Mouse (Mus musculus) forebrain, postnatal 0 days (tissue): ENCODE results near the gene Krt12. TPM values are rescaled to one million over a fixed set of nuclear protein-coding genes. Genes with fewer than 3 reads are reported as not detected.

Source experiments
- ATAC-seq: fragments of 200-750 bp; cut with Nextera tagmentation; 2 replicates; pipeline ENCODE4 v1.8.0; 2017; ENCODE audit warnings: mild to moderate bottlenecking, moderate library complexity
- DNase-seq: peaks from one replicate; pipeline ENCODE4 v3.0.0-alpha.2; 2015
- H3K27ac ChIP-seq: fragments of 300-500 bp; sonication (generic); 2 replicates; pipeline ENCODE4 v1.5.1; 2014; ENCODE audit warnings: low read depth, mild to moderate bottlenecking, antibody characterized with exemption, low read length, moderate library complexity, mixed read lengths
- H3K27me3 ChIP-seq: fragments of 300-500 bp; sonication (generic); 2 replicates; pipeline ENCODE4 v1.6.1; 2014; ENCODE audit warnings: mild to moderate bottlenecking, low read length, mixed read lengths; ENCODE audit not compliant: insufficient read depth
- H3K36me3 ChIP-seq: fragments of 300-500 bp; sonication (generic); 2 replicates; pipeline ENCODE4 v1.6.1; 2014; ENCODE audit warnings: mild to moderate bottlenecking, moderate library complexity; ENCODE audit not compliant: insufficient read depth
- H3K4me1 ChIP-seq: fragments of 300-500 bp; sonication (generic); 2 replicates; pipeline ENCODE4 v1.6.1; 2014; ENCODE audit warnings: antibody characterized with exemption; ENCODE audit not compliant: insufficient read depth
- H3K4me2 ChIP-seq: fragments of 300-500 bp; sonication (generic); 2 replicates; pipeline ENCODE4 v1.6.1; 2014; ENCODE audit warnings: low read depth, mild to moderate bottlenecking, moderate library complexity
- H3K4me3 ChIP-seq: fragments of 300-500 bp; sonication (generic); 2 replicates; pipeline ENCODE4 v1.5.1; 2014; ENCODE audit warnings: low read depth, low read length, mixed read lengths
- H3K9ac ChIP-seq: fragments of 300-500 bp; sonication (generic); 2 replicates; pipeline ENCODE4 v1.6.1; 2014; ENCODE audit warnings: mild to moderate bottlenecking
- H3K9me3 ChIP-seq: fragments of 300-500 bp; sonication (generic); 2 replicates; pipeline ENCODE4 v1.6.1; 2016; ENCODE audit warnings: low read length
- CTCF ChIP-seq: sonication (generic); IDR thresholded peaks from 2 replicates; pipeline ENCODE4 v1.5.1; 2016; ENCODE audit warnings: antibody characterized with exemption, control low read depth, low read depth
- WGBS: fragments of 180-500 bp; shearing (Covaris S2); extraction: QIAGEN DNeasy Blood & Tissue Kit; methylation state at CpG from one replicate; pipeline ENCODE4 v1.1.7; 2014; 5-methylcytosine and 5-hydroxymethylcytosine counted together
- polyA plus RNA-seq: library from polyadenylated mRNA; unstranded; fragments of >200 nt; fragmentation: Nextera tagmentation; extraction: Ambion mirVana; gene quantifications from 2 replicates; pipeline ENCODE4 v1.2.1, GENCODE M21; 2015
- total RNA-seq: library from RNA; depleted of rRNA; stranded (reverse); fragments of >200 nt; gene quantifications from 2 replicates; pipeline ENCODE4 v1.2.3, GENCODE M21; 2014

Gene Krt12
- total and polyA plus RNA-seq, 2 experiments from 2014 or later = 0.14 to 1.3 TPM

DNA sequence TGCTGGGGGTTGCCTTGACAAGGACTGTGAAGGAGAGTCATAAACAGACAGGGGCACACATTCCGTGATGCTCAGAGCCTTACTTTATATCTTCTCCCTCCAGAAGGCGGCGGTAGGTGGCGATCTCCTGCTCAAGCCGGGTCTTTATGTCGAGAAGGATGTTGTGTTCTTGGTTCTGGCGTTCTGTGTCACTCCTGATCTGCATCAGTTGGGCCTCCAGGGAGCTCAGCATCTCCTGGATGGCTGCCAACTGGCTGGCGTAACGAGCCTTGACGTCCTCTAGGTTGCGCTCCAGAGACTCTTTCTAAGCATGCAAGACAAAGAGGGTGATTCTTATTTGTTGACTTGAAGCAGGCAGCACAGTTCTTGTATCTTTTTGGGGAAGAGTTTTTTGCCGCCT is 8.6 kb upstream of the Krt12 start:
- no peaks in the 10 kb centered on the region for H3K9me3 ChIP-seq
- no peak overlapping the region for H3K4me2 ChIP-seq
- no peaks in the 10 kb centered on the region for H3K4me1 ChIP-seq
- 32% methylated on average over 12 of the region's 12 CpGs for WGBS
- no peak overlapping the region for H3K9ac ChIP-seq
- H3K27me3 ChIP-seq = no peaks in the 10 kb centered on the region
- no peak overlapping the region for H3K27ac ChIP-seq
- peak; percentile 70 for DNase-seq
- H3K36me3 ChIP-seq = no peaks in the 10 kb centered on the region
- H3K4me3 ChIP-seq = no peak overlapping the region
- peak; percentile 33; the same call in 1 of the 2 replicates for TF ChIP-seq CTCF
- ATAC-seq = peak; percentile 61

- DNase-seq = no peak
- H3K9ac ChIP-seq = no peak overlapping the region
- WGBS = 53% methylated on average over 10 of the region's 10 CpGs
These were observed 1.5 kb downstream of the Krt12 start for GRCm38 (mm10) chr11:99420586-99420985.

GRCm38 (mm10) chr11:99417819-99418218 is 4.2 kb downstream of the Krt12 start:
- DNase-seq (no peak), ATAC-seq (no peak)

More at GRCm38 (mm10) chr11:99420586-99420985, 1.5 kb downstream of the Krt12 start:
- H3K9me3 ChIP-seq = no peaks in the 10 kb centered on the region
- ATAC-seq = no peak
- H3K27me3 ChIP-seq = no peaks in the 10 kb centered on the region
- H3K4me3 ChIP-seq = no peak overlapping the region
- no peak overlapping the region for H3K27ac ChIP-seq
- H3K4me1 ChIP-seq = no peaks in the 10 kb centered on the region
- no peak for TF ChIP-seq CTCF
- H3K4me2 ChIP-seq = no peak overlapping the region
- H3K36me3 ChIP-seq = no peaks in the 10 kb centered on the region

GRCm38 (mm10) chr11:99416902-99417301 is 5.2 kb downstream of the Krt12 start:
- ATAC-seq (peak; percentile 66), DNase-seq (peak; percentile 43)
- no peaks in the 10 kb centered on the region for H3K9me3 ChIP-seq
- no peaks in the 10 kb centered on the region for H3K36me3 ChIP-seq
- no peaks in the 10 kb centered on the region for H3K27me3 ChIP-seq
- no peaks in the 10 kb centered on the region for H3K4me1 ChIP-seq
- H3K4me3 ChIP-seq = no peak overlapping the region
- WGBS = 51% methylated on average over 13 of the region's 13 CpGs
- no peak overlapping the region for H3K27ac ChIP-seq
- no peak overlapping the region for H3K9ac ChIP-seq
- H3K4me2 ChIP-seq = no peak overlapping the region
- TF ChIP-seq CTCF = no peak

More at GRCm38 (mm10) chr11:99417819-99418218, 4.2 kb downstream of the Krt12 start:
- no peaks in the 10 kb centered on the region for H3K36me3 ChIP-seq
- no peak overlapping the region for H3K27ac ChIP-seq
- no peak overlapping the region for H3K4me2 ChIP-seq
- H3K27me3 ChIP-seq = no peaks in the 10 kb centered on the region
- no peak overlapping the region for H3K4me3 ChIP-seq
- H3K9me3 ChIP-seq = no peaks in the 10 kb centered on the region
- no peaks in the 10 kb centered on the region for H3K4me1 ChIP-seq
- H3K9ac ChIP-seq = no peak overlapping the region
- TF ChIP-seq CTCF = no peak
- 66% methylated on average over 16 of the region's 16 CpGs for WGBS

- ATAC-seq = no peak
- 91% methylated on average over 13 of the region's 13 CpGs for WGBS
These were observed 7.5 kb downstream of the Krt12 start for GRCm38 (mm10) chr11:99414463-99415147.

GRCm38 (mm10) chr11:99413247-99413646 is 8.8 kb downstream of the Krt12 start:
- no peaks in the 10 kb centered on the region for H3K36me3 ChIP-seq
- no peaks in the 10 kb centered on the region for H3K9me3 ChIP-seq
- TF ChIP-seq CTCF = peak; percentile 72
- H3K4me2 ChIP-seq = no peak overlapping the region
- ATAC-seq (no peak), DNase-seq (peak; percentile 67)
- peaks cover 3% of the 10 kb centered on the region; the same call in 1 of the 2 replicates for H3K27me3 ChIP-seq
- WGBS = 23% methylated on average over 6 of the region's 6 CpGs
- H3K4me3 ChIP-seq = no peak overlapping the region
- H3K4me1 ChIP-seq = no peaks in the 10 kb centered on the region
- H3K9ac ChIP-seq = no peak overlapping the region
- H3K27ac ChIP-seq = no peak overlapping the region

More at GRCm38 (mm10) chr11:99414463-99415147, 7.5 kb downstream of the Krt12 start:
- Histone ChIP-seq H3K4me1 (no peaks in the 10 kb centered on the region), H3K27ac (no peak overlapping the region), H3K4me3 (no peak overlapping the region), H3K36me3 (no peaks in the 10 kb centered on the region), H3K9ac (no peak overlapping the region), H3K27me3 (peaks cover 3% of the 10 kb centered on the region; the same call in 1 of the 2 replicates), H3K9me3 (no peaks in the 10 kb centered on the region), H3K4me2 (no peak overlapping the region)
- no peak for DNase-seq
- no peak for TF ChIP-seq CTCF

GRCm38 (mm10) chr11:99406186-99406585 is 15.9 kb downstream of the Krt12 start:
- Histone ChIP-seq H3K4me3 (no peak overlapping the region), H3K9me3 (no peaks in the 10 kb centered on the region), H3K4me2 (no peak overlapping the region), H3K27me3 (peaks cover 3% of the 10 kb centered on the region; the same call in 1 of the 2 replicates), H3K27ac (no peak overlapping the region), H3K9ac (no peak overlapping the region), H3K4me1 (no peaks in the 10 kb centered on the region), H3K36me3 (no peaks in the 10 kb centered on the region)
- 77% methylated on average over 10 of the region's 10 CpGs for WGBS
- DNase-seq (no peak), ATAC-seq (no peak)
- no peak for TF ChIP-seq CTCF
